Mouse (Mus musculus): ENCODE data around the gene Lbhd2.

Lbhd2 gene

GRCm38 (mm10) chr12:111432751-111433331 is 26.2 kb downstream of the Lbhd2 start:
- DNase-seq: no peak

DNA sequence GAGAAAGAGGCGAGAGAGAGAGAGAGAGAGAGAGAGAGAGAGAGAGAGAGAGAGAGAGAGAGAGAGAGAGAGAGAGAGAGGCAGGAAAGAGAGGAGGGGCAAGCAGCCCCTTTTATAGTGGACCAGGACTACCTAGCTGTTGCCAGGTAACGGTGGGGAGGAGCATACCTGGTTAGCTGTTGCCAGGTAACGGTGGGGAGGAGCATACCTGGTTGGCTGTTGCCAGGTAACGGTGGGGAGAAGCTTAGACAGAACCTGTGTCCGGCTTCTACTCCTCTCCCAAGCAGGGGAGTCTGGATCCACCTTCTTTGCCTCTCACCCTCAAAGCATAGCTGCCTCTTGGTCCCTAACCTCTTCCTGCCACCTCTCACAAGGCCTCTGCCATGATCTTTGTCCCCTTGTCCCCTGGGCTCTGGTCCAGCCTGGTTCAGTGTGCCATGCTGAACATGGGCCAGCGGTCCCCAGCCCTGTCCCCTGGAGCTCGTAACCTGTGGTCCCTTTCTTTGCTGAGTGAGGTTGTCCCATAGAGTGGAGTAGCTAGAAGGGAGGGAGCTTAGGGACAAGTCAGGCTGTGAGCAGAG is 27.6 kb downstream of the Lbhd2 start:
- DNase-seq: no peak

- DNase-seq: no peak
These were observed 28.2 kb downstream of the Lbhd2 start for GRCm38 (mm10) chr12:111434745-111435327.

DNA sequence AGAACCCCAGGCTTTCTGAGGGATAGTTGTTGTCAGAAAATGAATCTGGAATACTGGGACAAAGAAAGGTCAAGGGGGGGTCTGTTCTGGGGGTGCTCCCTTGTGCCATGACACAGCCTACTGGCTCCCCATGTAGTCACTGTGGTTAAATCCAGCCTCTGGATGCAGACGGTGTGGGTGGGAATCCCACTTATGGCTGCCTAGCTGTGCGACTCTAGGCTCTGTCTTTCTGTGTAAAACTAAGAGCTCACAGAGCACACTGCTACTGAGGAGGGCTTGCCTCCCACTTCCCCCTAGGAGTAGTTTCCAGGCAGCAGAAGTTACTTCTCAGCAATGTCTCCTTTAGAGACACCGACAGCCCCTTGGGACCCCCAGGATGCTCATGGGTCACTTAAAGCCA is 29.6 kb downstream of the Lbhd2 start:
- no peak for DNase-seq

GRCm38 (mm10) chr12:111436640-111437039 is 30.0 kb downstream of the Lbhd2 start:
- DNase-seq: peak; percentile 73

GRCm38 (mm10) chr12:111437222-111437900 is 30.8 kb downstream of the Lbhd2 start:
- DNase-seq: peak; percentile 67

DNA sequence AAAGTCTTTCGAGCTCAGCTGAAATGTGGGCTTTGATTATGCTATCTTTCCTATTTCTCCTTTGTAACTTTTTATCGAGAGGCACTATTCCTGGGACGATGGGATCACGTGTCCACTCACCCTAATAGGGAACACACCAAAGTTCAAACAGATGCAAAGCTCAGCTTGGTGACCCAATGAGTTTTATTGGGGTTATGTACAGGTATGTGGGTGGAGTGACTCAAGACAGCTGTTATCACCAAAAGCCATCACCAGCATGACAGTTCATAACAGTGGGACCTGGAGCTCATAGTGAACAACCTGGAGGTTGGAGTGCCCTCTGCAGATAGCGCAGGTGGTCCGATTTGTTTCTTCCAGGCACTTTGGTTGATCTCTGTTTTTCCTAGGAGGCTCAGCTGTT is 32.2 kb downstream of the Lbhd2 start:
- no peak for DNase-seq

GRCm38 (mm10) chr12:111440701-111441373 is 34.2 kb downstream of the Lbhd2 start:
- no peak for DNase-seq

GRCm38 (mm10) chr12:111441523-111441922 is 34.9 kb downstream of the Lbhd2 start:
- peak; percentile 45 for DNase-seq

DNA sequence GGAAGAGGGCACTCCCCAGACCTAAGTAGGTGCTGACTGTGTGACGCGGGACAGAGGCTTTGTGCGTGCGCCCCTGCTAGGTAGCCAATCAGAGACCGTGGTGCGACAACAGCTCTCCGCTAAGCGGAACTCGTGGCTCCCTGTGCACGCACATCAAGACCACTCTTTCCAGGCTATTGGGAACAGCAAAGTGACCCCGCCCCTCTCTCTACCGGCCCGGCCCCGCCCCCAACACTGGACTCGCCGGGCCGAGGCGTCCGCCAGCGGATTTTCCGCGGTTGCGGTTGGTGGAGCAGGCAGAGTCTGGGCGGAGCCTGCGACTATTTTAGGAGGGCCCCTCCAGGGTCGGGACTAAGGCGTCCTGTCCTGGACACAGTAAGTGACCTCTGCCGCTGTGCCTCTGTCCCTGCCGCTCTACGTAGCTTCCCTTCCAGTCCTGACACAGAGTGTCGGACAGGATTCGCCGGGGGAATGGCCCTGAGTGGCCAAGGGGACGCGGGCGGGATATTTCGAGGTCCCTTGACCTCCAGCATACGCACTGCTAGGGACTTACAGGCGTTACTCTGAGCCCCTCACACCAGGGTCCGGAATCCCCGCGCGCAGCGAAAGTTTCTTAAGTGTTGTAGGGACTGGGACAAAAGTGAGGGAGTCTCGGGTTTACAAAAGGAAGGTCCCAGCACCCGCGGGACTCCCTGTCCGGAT is 35.9 kb downstream of the Lbhd2 start, which contains the start of gene Tnfaip2:
Gene Tnfaip2, plus strand, starts transcription at position 161 of the 702 bp plus-strand sequence.
- peak; percentile 85 for DNase-seq

DNA sequence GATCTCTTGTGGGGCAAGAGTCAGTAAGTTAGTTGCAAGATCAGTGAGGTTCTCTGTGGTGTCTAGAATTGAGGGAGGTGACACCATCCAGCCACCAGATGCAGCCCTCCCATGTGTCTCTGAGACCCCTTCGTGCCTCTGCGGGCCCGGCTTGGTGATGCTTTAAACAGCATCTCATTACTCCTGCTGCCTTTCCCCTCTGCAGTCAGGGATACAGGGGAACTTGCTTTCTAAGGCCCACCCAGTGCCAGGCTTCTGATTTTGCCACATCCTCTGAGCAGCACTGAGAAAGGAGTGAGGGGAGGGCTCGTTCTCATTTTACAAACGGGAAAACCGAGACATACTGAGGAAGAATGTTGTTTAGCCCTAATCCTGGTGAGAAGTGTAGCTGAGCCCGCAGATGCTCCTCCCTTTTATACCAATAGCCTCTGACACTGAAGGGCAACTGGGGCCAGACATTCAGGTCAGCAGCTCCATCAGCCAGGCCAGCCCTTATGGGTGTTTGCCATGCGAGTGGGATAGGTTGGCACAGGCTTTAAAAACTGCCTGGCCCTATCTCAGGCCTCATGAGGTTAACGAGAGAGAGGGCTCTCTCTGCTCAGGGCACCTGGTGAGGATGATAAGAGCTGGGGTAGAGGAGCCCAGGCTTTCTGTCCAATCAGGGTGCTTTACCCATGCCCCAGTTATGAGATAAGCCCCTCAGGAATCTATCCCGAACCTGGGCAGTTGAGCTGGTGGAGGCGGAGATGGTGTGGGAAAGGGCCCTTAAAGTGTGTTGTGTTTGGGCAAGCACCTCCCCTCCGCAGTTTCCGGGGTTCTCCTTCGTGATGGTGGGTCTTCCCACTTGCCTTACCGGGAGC is 36.6 kb downstream of the Lbhd2 start:
- DNase-seq: no peak

DNA sequence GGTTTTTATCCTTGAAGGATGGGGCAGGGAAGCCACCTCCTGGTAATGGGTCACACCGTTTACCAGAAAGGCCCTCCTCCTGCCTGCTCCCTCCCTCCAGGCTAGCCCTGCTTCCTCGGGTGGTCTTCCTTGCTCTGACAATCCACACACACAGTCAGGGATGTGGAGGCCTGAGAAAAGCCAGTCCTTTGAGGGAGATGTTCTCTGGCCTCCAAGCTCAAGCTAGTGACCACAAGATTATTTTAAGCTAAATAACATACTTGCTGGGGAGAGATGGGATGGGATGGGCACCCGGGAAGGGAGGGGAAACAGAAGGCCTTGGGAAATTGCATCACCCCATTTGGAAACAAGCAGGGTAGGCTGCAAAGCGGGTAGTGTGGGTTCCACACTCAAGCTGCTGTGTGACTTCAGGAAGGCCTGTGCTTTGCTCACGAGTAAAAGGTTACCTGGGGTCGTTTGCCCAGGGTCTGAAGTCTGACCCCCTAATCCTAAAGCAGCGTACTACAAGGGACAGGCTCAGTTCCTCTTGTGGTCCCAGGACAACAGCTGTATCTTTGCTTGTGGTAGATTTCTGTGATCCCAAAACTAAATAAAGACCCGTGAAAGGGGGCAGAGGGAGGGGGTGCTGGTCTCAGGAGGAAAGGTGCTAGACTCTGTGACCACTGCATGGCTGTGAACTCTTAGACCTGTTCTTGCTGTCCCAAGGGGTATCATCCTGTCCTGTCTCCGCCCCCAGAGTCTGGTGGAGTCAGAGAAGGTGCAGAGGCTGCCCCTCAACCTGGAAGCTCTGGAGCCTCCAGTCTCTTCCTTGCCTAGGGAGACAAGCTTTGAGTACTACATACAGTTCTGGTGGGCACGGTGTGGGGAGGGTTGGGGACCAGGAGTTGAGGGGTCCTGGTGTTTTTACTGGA is 37.6 kb downstream of the Lbhd2 start:
- peak; percentile 60 for DNase-seq

- DNase-seq: no peak
These were observed 38.7 kb downstream of the Lbhd2 start for GRCm38 (mm10) chr12:111445161-111445889.

- DNase-seq: no peak
These were observed 39.4 kb downstream of the Lbhd2 start for GRCm38 (mm10) chr12:111445890-111446613.

DNA sequence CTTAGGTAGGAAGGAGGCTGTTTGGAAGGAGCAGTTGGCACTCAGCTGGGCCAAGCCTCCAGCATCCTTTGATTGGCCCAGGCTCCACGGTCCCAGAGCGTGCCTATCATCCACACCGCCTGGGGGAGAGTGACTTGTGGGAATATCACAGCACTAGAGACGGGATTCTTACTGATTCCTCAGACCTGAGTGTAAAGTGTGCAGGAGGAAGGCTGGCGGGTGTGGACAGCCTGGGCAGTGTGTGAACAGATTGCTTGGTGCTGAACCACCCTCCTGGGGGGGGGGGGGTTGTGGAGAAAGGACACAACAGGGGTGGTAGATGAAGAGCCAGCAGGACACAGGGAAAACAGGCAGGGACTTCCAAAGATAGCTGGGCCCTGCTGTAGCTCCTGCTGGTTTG is 40.1 kb downstream of the Lbhd2 start:
- no peak for DNase-seq

DNA sequence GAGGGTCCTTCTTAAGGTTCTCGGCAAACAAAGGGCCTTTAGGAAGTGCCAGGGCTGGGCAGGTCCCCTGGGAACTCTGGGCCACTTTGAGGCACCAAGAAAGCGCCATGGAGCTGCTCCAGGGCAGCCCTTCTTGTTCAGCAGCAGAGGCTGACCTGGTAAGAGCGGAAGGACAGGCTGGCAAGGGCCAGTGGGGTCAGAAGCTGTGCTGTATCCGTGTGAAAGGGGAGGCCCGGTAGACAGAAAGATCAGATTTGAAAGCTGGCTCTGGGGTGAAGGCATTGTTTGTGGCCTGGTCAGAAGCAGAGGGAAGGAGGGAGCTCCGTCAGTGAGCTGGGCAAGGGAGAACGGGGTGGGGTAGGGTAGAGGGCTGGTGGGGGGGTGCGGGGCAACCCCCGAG is 40.7 kb downstream of the Lbhd2 start:
- no peak for DNase-seq

DNA sequence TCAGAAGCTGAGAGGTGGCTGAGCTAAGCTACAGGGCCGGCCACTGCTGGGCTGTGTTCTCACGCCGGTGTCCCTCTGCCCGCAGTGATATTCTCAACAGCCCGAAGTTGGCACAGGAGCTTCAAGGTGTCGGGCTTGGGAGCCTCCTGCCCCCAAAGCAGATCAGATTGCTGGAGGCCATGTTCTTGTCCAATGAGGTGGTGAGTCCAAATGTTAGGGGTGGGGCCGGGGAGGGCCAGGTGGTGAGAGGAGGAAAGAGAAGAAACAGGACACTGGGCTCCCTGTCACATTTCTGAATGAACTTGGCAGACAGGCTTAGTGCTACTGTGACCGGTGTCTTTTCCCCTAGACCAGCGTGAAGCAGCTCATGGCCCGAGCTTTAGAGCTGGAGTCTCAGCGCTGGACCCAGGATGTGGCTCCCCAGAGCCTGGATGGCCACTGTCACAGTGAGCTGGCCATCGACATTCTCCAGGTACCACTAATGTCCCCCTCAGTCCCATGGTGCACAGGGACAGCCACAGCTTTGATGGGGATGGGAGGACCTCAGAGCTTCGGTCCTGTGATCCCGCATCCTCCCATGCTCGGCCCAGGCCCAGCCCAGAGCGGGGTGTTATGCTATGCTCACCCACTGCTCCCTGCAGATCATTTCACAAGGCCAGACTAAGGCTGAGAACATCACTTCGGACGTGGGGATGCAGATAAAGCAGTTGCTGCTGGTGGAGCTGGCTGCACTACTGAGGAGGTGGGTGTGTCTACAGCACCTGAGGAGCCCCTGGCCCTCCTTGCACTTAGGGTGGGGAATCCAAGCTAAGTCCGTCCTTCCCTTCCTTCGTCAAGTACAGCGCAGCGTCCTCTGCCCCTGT is 41.5 kb downstream of the Lbhd2 start:
- no peak for DNase-seq
